Mouse (Mus musculus) kidney, adult 11 months (tissue): Measurements from ENCODE around the gene Sergef.

ENCODE experiments used
- DNase-seq: peaks from one replicate; pipeline ENCODE4 v3.0.0; 2022

Sergef gene

GRCm38 (mm10) chr7:46435833-46436232 lies 203.8 kb downstream of the Sergef start:
- no peak for DNase-seq

GRCm38 (mm10) chr7:46433874-46434273 lies 205.7 kb downstream of the Sergef start:
- DNase-seq, result peak; percentile 21

- DNase-seq, result no peak
These were observed 214.6 kb downstream of the Sergef start for GRCm38 (mm10) chr7:46425012-46425411.

GRCm38 (mm10) chr7:46423951-46424350 lies 215.7 kb downstream of the Sergef start:
- DNase-seq, result no peak

- DNase-seq, result peak; percentile 6
These were observed 216.7 kb downstream of the Sergef start for GRCm38 (mm10) chr7:46422764-46423412.

GRCm38 (mm10) chr7:46422052-46422763 lies 217.4 kb downstream of the Sergef start:
- no peak for DNase-seq

GRCm38 (mm10) chr7:46421535-46421934 lies 218.1 kb downstream of the Sergef start:
- DNase-seq, result no peak

GRCm38 (mm10) chr7:46418102-46418622 lies 221.4 kb downstream of the Sergef start:
- no peak for DNase-seq

GRCm38 (mm10) chr7:46417467-46417866 lies 222.1 kb downstream of the Sergef start:
- DNase-seq, result no peak

- no peak for DNase-seq
These were observed 223.7 kb downstream of the Sergef start for GRCm38 (mm10) chr7:46415818-46416425.

- no peak for DNase-seq
These were observed 225.5 kb downstream of the Sergef start for GRCm38 (mm10) chr7:46413959-46414725.

GRCm38 (mm10) chr7:46412823-46413222 lies 226.8 kb downstream of the Sergef start:
- no peak for DNase-seq

GRCm38 (mm10) chr7:46410727-46411126 lies 228.9 kb downstream of the Sergef start:
- DNase-seq, result no peak

- no peak for DNase-seq
These were observed 230.3 kb downstream of the Sergef start for GRCm38 (mm10) chr7:46409204-46409789.

GRCm38 (mm10) chr7:46408606-46409005 lies 231.0 kb downstream of the Sergef start:
- DNase-seq, result no peak

GRCm38 (mm10) chr7:46404756-46405155 lies 234.9 kb downstream of the Sergef start:
- DNase-seq, result no peak

GRCm38 (mm10) chr7:46403616-46404485 lies 235.8 kb downstream of the Sergef start:
- DNase-seq, result no peak

- DNase-seq, result no peak
These were observed 238.0 kb downstream of the Sergef start for GRCm38 (mm10) chr7:46401371-46402180.

GRCm38 (mm10) chr7:46400346-46400745 lies 239.3 kb downstream of the Sergef start:
- no peak for DNase-seq

GRCm38 (mm10) chr7:46399676-46400075 lies 239.9 kb downstream of the Sergef start:
- no peak for DNase-seq

- DNase-seq, result no peak
These were observed 241.0 kb downstream of the Sergef start for GRCm38 (mm10) chr7:46398612-46399011.
